Mouse (Mus musculus): ENCODE results near the gene Gm10188. TPM values are rescaled to one million over a fixed set of nuclear protein-coding genes. Genes with fewer than 3 reads are reported as not detected.

Gene Gm10188
- polyA plus RNA-seq, 1 experiment: not detected

DNA sequence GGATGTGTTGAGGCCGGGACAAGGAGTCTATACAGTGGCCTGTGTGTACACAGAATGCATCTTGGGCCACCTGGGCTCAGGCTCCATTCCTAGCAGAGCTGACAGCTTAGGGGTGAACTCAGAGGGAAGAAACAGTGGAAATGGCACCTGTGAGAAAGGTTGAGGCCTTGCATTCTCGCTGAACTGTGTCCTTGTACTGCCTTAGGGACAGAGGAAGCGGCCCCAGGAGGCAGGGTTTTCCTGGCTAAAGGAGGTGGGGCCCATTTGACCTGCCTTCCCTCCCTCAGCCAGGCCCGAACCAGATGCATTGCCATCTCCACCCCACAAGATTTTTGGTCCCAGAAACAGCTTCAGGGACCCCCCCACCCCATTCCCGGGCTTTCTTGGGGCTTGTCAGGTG, 33.9 kb downstream of the Gm10188 start:
- Histone ChIP-seq H3K27me3 (ENCODE audit: control insufficient read depth, insufficient read depth, low read length) (peaks cover 41% of the 10 kb centered on the region), H3K4me1 (ENCODE audit: control insufficient read depth, insufficient read depth, insufficient read length, low read length) (no peaks in the 10 kb centered on the region), H3K4me3 (ENCODE audit: low read depth, low read length) (no peak overlapping the region), H3K27ac (ENCODE audit: insufficient read depth, low read depth, low read length) (no peak overlapping the region), H3K36me3 (ENCODE audit: control insufficient read depth, insufficient read depth, low read length) (no peaks in the 10 kb centered on the region)
- 57% methylated on average over 5 of the region's 5 CpGs for WGBS
- TF ChIP-seq POLR2A (IDR thresholded peaks at IDR 0.05; ENCODE audit: low read depth, low read length): no peak
- TF ChIP-seq CTCF (IDR thresholded peaks at IDR 0.05; ENCODE audit: extremely low read depth, insufficient read length, insufficient replicate concordance, low read depth, low read length): no peak

DNA sequence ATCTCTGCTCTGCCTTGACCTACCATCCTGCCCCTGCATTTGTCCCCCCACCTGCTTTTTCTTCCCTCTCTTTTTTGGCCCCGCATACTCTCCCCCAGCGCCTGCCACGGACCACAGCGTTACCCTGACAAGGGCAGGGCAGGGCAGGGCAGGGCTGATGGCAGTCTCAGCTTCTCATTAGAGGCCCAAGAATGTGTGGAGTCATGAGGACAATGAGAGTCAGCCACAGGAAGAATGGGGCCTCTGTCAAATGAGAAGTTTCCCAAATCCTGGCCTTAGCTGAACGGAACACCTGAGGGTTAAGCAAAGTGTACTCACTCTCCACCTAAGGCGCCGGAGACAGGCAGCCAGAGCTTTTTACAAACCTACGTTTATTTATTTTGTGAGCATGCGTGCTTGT, 34.5 kb downstream of the Gm10188 start:
- Histone ChIP-seq H3K4me3 (ENCODE audit: low read depth, low read length) (no peak overlapping the region), H3K4me1 (ENCODE audit: control insufficient read depth, insufficient read depth, insufficient read length, low read length) (no peaks in the 10 kb centered on the region), H3K27ac (ENCODE audit: insufficient read depth, low read depth, low read length) (no peak overlapping the region), H3K27me3 (ENCODE audit: control insufficient read depth, insufficient read depth, low read length) (peaks cover 43% of the 10 kb centered on the region), H3K36me3 (ENCODE audit: control insufficient read depth, insufficient read depth, low read length) (no peaks in the 10 kb centered on the region)
- 54% methylated on average over 9 of the region's 9 CpGs for WGBS
- TF ChIP-seq POLR2A (IDR thresholded peaks at IDR 0.05; ENCODE audit: low read depth, low read length) (no peak), CTCF (IDR thresholded peaks at IDR 0.05; ENCODE audit: extremely low read depth, insufficient read length, insufficient replicate concordance, low read depth, low read length) (no peak)

DNA sequence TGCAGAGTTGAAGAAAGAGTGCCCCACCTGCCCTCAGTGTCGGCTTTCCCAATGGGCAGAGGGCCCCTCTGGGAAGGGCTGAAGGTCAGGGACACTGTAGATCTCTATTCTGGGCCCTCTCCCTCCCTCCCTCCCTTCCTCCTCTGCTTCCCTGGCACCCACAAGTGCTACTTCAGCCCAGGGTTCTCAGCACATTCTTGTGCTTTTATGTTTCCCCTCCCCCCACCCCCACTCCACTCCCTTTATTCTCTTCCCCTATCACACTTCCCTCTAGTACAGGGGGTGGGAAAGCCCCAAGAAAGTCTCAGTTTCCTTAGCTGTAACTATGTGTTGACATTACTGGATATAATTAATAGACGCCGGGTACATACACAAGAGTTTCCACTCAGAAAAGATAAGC, 34.9 kb downstream of the Gm10188 start:
- no peaks in the 10 kb centered on the region for H3K4me1 ChIP-seq (ENCODE audit: control insufficient read depth, insufficient read depth, insufficient read length, low read length)
- WGBS: 27% methylated on average over 3 of the region's 3 CpGs
- H3K27me3 ChIP-seq (ENCODE audit: control insufficient read depth, insufficient read depth, low read length): peaks cover 47% of the 10 kb centered on the region
- no peak overlapping the region for H3K4me3 ChIP-seq (ENCODE audit: low read depth, low read length)
- H3K27ac ChIP-seq (ENCODE audit: insufficient read depth, low read depth, low read length): no peak overlapping the region
- H3K36me3 ChIP-seq (ENCODE audit: control insufficient read depth, insufficient read depth, low read length): no peaks in the 10 kb centered on the region
- TF ChIP-seq CTCF (IDR thresholded peaks at IDR 0.05; ENCODE audit: extremely low read depth, insufficient read length, insufficient replicate concordance, low read depth, low read length): no peak
- TF ChIP-seq POLR2A (IDR thresholded peaks at IDR 0.05; ENCODE audit: low read depth, low read length): no peak

DNA sequence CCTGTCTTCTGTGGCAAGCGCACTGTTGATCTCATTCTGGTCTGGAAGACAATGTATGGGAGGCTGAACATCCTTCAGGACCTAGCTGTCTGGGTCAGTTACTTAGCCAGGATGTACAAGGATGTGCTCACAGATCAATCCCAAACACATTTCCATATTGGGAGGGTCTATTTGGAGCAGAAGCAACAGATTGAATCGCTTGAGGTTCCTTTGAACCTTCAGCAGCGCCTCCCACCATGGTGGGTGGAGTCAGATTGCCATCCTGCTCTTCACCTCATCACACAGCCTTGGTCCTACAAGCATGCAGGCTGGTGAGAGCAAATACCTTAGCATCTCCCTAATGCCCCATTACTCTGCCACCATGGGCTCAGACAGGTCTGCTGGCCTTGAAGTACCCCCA, 35.8 kb downstream of the Gm10188 start:
- WGBS: 72% methylated on average over 3 of the region's 3 CpGs
- Histone ChIP-seq H3K27me3 (ENCODE audit: control insufficient read depth, insufficient read depth, low read length) (peaks cover 55% of the 10 kb centered on the region), H3K36me3 (ENCODE audit: control insufficient read depth, insufficient read depth, low read length) (no peaks in the 10 kb centered on the region), H3K27ac (ENCODE audit: insufficient read depth, low read depth, low read length) (no peak overlapping the region), H3K4me3 (ENCODE audit: low read depth, low read length) (no peak overlapping the region), H3K4me1 (ENCODE audit: control insufficient read depth, insufficient read depth, insufficient read length, low read length) (no peaks in the 10 kb centered on the region)
- no peak for TF ChIP-seq POLR2A (IDR thresholded peaks at IDR 0.05; ENCODE audit: low read depth, low read length)

GRCm38 (mm10) chr1:132191786-132192680, 37.5 kb downstream of the Gm10188 start:
- peaks cover 58% of the 10 kb centered on the region for H3K27me3 ChIP-seq (ENCODE audit: control insufficient read depth, insufficient read depth, low read length)
- no peaks in the 10 kb centered on the region for H3K36me3 ChIP-seq (ENCODE audit: control insufficient read depth, insufficient read depth, low read length)
- H3K4me1 ChIP-seq (ENCODE audit: control insufficient read depth, insufficient read depth, insufficient read length, low read length): no peaks in the 10 kb centered on the region
- no peak for TF ChIP-seq POLR2A (IDR thresholded peaks at IDR 0.05; ENCODE audit: low read depth, low read length)
- TF ChIP-seq CTCF (IDR thresholded peaks at IDR 0.05; ENCODE audit: extremely low read depth, insufficient read length, insufficient replicate concordance, low read depth, low read length): no peak
- no peak overlapping the region for H3K4me3 ChIP-seq (ENCODE audit: low read depth, low read length)
- H3K27ac ChIP-seq (ENCODE audit: insufficient read depth, low read depth, low read length): no peak overlapping the region
- 18% methylated on average over 16 of the region's 16 CpGs for WGBS

DNA sequence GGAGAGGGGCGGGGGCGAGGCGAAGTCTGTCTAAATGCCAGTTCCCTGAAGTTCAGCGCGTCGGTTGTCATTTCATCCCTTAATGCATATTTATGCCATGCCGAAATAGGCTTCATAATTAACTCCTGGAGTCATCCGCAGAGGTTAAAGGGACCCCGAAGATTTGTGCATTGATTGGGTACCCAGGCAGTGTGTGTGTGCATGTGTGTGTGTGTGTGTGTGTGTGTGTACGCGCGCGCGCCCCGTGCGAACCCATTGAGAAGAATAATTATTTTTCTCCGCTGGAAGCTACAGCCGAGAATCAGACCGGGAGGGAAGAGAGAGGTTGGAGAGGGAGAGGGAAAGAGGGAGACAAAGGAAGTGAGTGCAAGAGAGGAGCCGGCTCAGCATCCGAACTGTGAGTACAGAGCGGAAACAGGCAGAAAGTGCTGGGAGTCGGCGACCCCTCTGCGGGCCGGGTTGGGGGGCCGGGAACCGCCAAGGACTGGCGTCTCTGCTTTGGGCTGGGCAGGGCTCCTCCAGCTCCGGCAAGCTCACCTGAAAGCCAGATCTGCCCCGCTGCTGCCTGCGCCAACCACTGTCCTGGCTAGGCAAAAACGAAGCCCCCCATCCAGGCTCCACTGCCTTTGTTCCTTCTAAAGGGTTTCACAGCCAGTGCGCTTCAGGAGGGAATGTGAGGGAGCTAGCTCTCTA, 38.3 kb downstream of the Gm10188 start, which contains the start of the genes Lemd1 and AC124108.1:
Lemd1 (plus strand) TSS at position 339 of the 693 bp plus-strand sequence.
AC124108.1 (plus strand) TSS at position 365 of the 693 bp plus-strand sequence.
- Histone ChIP-seq H3K27me3 (ENCODE audit: control insufficient read depth, insufficient read depth, low read length) (peaks cover 58% of the 10 kb centered on the region), H3K27ac (ENCODE audit: insufficient read depth, low read depth, low read length) (no peak within 1 kb of the TSS), H3K36me3 (ENCODE audit: control insufficient read depth, insufficient read depth, low read length) (no peaks in the 10 kb centered on the region), H3K4me1 (ENCODE audit: control insufficient read depth, insufficient read depth, insufficient read length, low read length) (no peaks in the 10 kb centered on the region), H3K4me3 (ENCODE audit: low read depth, low read length) (peak within 1 kb of the TSS; percentile 59)
- WGBS: 2% methylated on average over 34 of the region's 34 CpGs
- no peak for TF ChIP-seq CTCF (IDR thresholded peaks at IDR 0.05; ENCODE audit: extremely low read depth, insufficient read length, insufficient replicate concordance, low read depth, low read length)
- TF ChIP-seq POLR2A (IDR thresholded peaks at IDR 0.05; ENCODE audit: low read depth, low read length): no peak

- Histone ChIP-seq H3K4me1 (ENCODE audit: control insufficient read depth, insufficient read depth, insufficient read length, low read length) (no peaks in the 10 kb centered on the region), H3K36me3 (ENCODE audit: control insufficient read depth, insufficient read depth, low read length) (no peaks in the 10 kb centered on the region), H3K27me3 (ENCODE audit: control insufficient read depth, insufficient read depth, low read length) (peaks cover 58% of the 10 kb centered on the region), H3K27ac (ENCODE audit: insufficient read depth, low read depth, low read length) (no peak overlapping the region), H3K4me3 (ENCODE audit: low read depth, low read length) (peak overlapping the region; percentile 59)
- under 1% methylated on average over 62 of the region's 62 CpGs for WGBS
- TF ChIP-seq POLR2A (IDR thresholded peaks at IDR 0.05; ENCODE audit: low read depth, low read length): no peak
- no peak for TF ChIP-seq CTCF (IDR thresholded peaks at IDR 0.05; ENCODE audit: extremely low read depth, insufficient read length, insufficient replicate concordance, low read depth, low read length)
These were observed 38.9 kb downstream of the Gm10188 start for GRCm38 (mm10) chr1:132190621-132191092.

Data from small intestine, adult 2 months (tissue).